Mouse (Mus musculus): ENCODE results near the gene Trim41. TPM values are rescaled to one million over a fixed set of nuclear protein-coding genes. Genes with fewer than 3 reads are reported as not detected.
A peak's percentile ranks its signal among the peaks of the same experiment; 100 is the strongest.
"Not testable (repeated sequence)": the region's sequence is repeated elsewhere in the genome, so short reads cannot be mapped to it uniquely, and the experiment has no call there.

Gene Trim41
- total RNA-seq, 2 experiments from 2014 or later, result 13.6 to 43.7 TPM

GRCm38 (mm10) chr11:48793184-48793583, 24.0 kb downstream of the Trim41 start:
- no peak for ATAC-seq (ENCODE audit: poor library complexity, severe bottlenecking)

GRCm38 (mm10) chr11:48791894-48792293, 25.3 kb downstream of the Trim41 start:
- not testable (repeated sequence) for ATAC-seq (ENCODE audit: poor library complexity, severe bottlenecking)

- no peak for ATAC-seq (ENCODE audit: poor library complexity, severe bottlenecking)
These were observed 26.2 kb downstream of the Trim41 start for GRCm38 (mm10) chr11:48790946-48791345.

- ATAC-seq (ENCODE audit: poor library complexity, severe bottlenecking), result peak; percentile 73
These were observed 27.0 kb downstream of the Trim41 start for GRCm38 (mm10) chr11:48789973-48790823.

GRCm38 (mm10) chr11:48789215-48789614, 27.9 kb downstream of the Trim41 start:
- no peak for ATAC-seq (ENCODE audit: poor library complexity, severe bottlenecking)

GRCm38 (mm10) chr11:48788311-48789089, 28.7 kb downstream of the Trim41 start:
- peak; percentile 58 for ATAC-seq (ENCODE audit: poor library complexity, severe bottlenecking)

GRCm38 (mm10) chr11:48787455-48788211, 29.5 kb downstream of the Trim41 start:
- peak; percentile 93 for ATAC-seq (ENCODE audit: poor library complexity, severe bottlenecking)

- ATAC-seq (ENCODE audit: poor library complexity, severe bottlenecking), result no peak
These were observed 34.9 kb downstream of the Trim41 start for GRCm38 (mm10) chr11:48782243-48782642.

- ATAC-seq (ENCODE audit: poor library complexity, severe bottlenecking), result peak; percentile 78
These were observed 37.7 kb downstream of the Trim41 start for GRCm38 (mm10) chr11:48779450-48779849.

GRCm38 (mm10) chr11:48777303-48777702, 39.9 kb downstream of the Trim41 start:
- no peak for ATAC-seq (ENCODE audit: poor library complexity, severe bottlenecking)

GRCm38 (mm10) chr11:48776664-48777063, 40.5 kb downstream of the Trim41 start:
- peak; percentile 45; the same call in 1 of the 2 replicates for ATAC-seq (ENCODE audit: poor library complexity, severe bottlenecking)

- no peak for ATAC-seq (ENCODE audit: poor library complexity, severe bottlenecking)
These were observed 41.7 kb downstream of the Trim41 start for GRCm38 (mm10) chr11:48775483-48775882.

- peak; percentile 59 for ATAC-seq (ENCODE audit: poor library complexity, severe bottlenecking)
These were observed 42.5 kb downstream of the Trim41 start for GRCm38 (mm10) chr11:48774443-48775298.

- ATAC-seq (ENCODE audit: poor library complexity, severe bottlenecking), result peak; percentile 71
These were observed 45.5 kb downstream of the Trim41 start for GRCm38 (mm10) chr11:48771691-48772090.

- ATAC-seq (ENCODE audit: poor library complexity, severe bottlenecking), result no peak
These were observed 49.8 kb downstream of the Trim41 start for GRCm38 (mm10) chr11:48767195-48767876.

- no peak for ATAC-seq (ENCODE audit: poor library complexity, severe bottlenecking)
These were observed 53.0 kb downstream of the Trim41 start for GRCm38 (mm10) chr11:48764119-48764518.

GRCm38 (mm10) chr11:48759021-48759420, 58.1 kb downstream of the Trim41 start:
- no peak for ATAC-seq (ENCODE audit: poor library complexity, severe bottlenecking)

Measured in megakaryocyte, adult 5-6 weeks (primary cell).